Mouse (Mus musculus) C2C12 (cell line): ENCODE results near the gene Shoc2.
A peak's percentile ranks its signal among the peaks of the same experiment; 100 is the strongest.

Experiments
- CEBPB ChIP-seq: IDR thresholded peaks from one replicate; pipeline ENCODE4 v1.6.1; 2011; ENCODE audit warnings: low read depth, mild to moderate bottlenecking, control low read depth, moderate library complexity
- CTCF ChIP-seq: IDR thresholded peaks from one replicate; pipeline ENCODE4 v1.5.1; 2011; ENCODE audit not compliant: control insufficient read depth, insufficient read depth, insufficient read length
- FOSL1 ChIP-seq: IDR thresholded peaks from one replicate; pipeline ENCODE4 v1.8.0; 2011; ENCODE audit warnings: mild to moderate bottlenecking, low read length; ENCODE audit not compliant: poor library complexity, insufficient read depth, severe bottlenecking
- MAX ChIP-seq: IDR thresholded peaks from one replicate; pipeline ENCODE4 v1.6.1; 2011; ENCODE audit warnings: mild to moderate bottlenecking, control low read depth
- USF1 ChIP-seq: IDR thresholded peaks from one replicate; pipeline ENCODE4 v1.6.1; 2011; ENCODE audit warnings: low read depth, mild to moderate bottlenecking, control low read depth, moderate library complexity

DNA sequence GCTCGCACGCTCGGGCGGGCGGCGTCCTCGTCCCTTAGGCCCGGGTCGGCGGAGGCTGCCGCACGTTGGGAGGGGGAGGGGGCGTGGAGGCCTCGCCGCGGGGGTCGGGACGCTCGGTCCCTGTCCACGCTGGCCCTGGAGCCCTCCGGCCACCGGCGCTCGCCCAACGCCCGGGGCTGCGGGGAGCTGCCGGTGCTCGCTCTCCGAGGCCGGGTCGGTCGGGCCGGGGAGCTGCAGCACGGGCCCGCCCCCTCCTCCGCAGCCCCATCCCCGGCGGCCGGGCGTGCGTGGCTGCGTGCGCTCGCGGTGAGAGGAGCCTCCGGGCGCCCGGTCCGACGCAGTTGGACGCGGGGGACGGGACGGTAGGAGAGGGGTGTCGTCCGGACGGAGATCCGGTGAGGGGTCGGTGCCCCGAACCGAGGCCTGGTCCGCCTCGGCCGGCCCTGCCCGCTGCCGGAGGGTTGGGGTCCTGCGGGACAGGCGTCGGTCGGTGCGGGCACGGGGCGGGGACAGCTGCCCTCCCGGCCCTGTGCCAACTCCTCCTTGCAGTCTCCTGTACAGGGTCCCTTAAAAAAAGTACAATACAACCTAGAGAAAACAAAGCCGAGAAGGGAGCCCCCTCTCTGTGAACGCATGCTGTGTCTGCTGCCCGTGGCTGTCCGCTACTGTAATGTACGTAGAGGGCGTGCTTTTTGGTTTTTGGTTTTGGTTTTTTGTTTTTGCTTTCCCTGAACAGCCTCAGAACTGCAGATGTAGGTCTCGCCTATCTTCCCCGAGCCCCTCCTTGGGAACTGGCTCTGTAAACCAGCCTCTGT lies 40.4 kb upstream of the Shoc2 start:
- TF ChIP-seq CTCF (peak; percentile 13), USF1 (no peak), CEBPB (no peak), MAX (no peak), FOSL1 (no peak)
